Mouse (Mus musculus): ENCODE measurements at regions not wholly inside any gene's neighbourhood (a gene's known extent, or its start where the extent isn't known, plus 50 kb on each side); places are given as distances from the start of the nearest gene placed in this dataset.

- DNase-seq (ENCODE audit: low spot score): peak; percentile 48
- Histone ChIP-seq H3K27ac (ENCODE audit: low read length) (no peak overlapping the region), H3K9me3 (ENCODE audit: low read length) (no peaks in the 10 kb centered on the region), H3K4me1 (ENCODE audit: insufficient read depth, low read depth, low read length) (no peaks in the 10 kb centered on the region), H3K4me2 (replicated peaks; ENCODE audit: low read depth, low read length) (no peak overlapping the region), H3K27me3 (replicated peaks; ENCODE audit: insufficient read depth, low read length) (no peaks in the 10 kb centered on the region), H3K4me3 (ENCODE audit: low read depth, low read length) (no peak overlapping the region), H3K9ac (replicated peaks; ENCODE audit: low read depth) (no peak overlapping the region), H3K36me3 (ENCODE audit: insufficient read depth, low read length) (no peaks in the 10 kb centered on the region)
- TF ChIP-seq CTCF (IDR thresholded peaks at IDR 0.05) (no peak), EP300 (IDR thresholded peaks at IDR 0.05) (no peak)
- peak; percentile 30; the same call in 1 of the 2 replicates for ATAC-seq
- WGBS: 17% methylated on average over 6 of the region's 6 CpGs
These were observed 245.0 kb downstream of the Sox9 start for GRCm38 (mm10) chr11:113026994-113027393.

GRCm38 (mm10) chr11:113028235-113028919 is 246.4 kb downstream of the Sox9 start:
- ATAC-seq: no peak
- no peak for DNase-seq (ENCODE audit: low spot score)
- H3K27ac ChIP-seq (ENCODE audit: low read length): no peak overlapping the region
- no peaks in the 10 kb centered on the region for H3K36me3 ChIP-seq (ENCODE audit: insufficient read depth, low read length)
- WGBS: 64% methylated on average over 8 of the region's 8 CpGs
- no peaks in the 10 kb centered on the region for H3K4me1 ChIP-seq (ENCODE audit: insufficient read depth, low read depth, low read length)
- H3K27me3 ChIP-seq (replicated peaks; ENCODE audit: insufficient read depth, low read length): no peaks in the 10 kb centered on the region
- no peak overlapping the region for H3K4me3 ChIP-seq (ENCODE audit: low read depth, low read length)
- H3K4me2 ChIP-seq (replicated peaks; ENCODE audit: low read depth, low read length): no peak overlapping the region
- no peaks in the 10 kb centered on the region for H3K9me3 ChIP-seq (ENCODE audit: low read length)
- TF ChIP-seq CTCF (IDR thresholded peaks at IDR 0.05): no peak
- TF ChIP-seq EP300 (IDR thresholded peaks at IDR 0.05): no peak
- no peak overlapping the region for H3K9ac ChIP-seq (replicated peaks; ENCODE audit: low read depth)

GRCm38 (mm10) chr11:113031405-113031804 is 249.4 kb downstream of the Sox9 start:
- no peak overlapping the region for H3K27ac ChIP-seq (ENCODE audit: low read length)
- no peak for TF ChIP-seq EP300 (IDR thresholded peaks at IDR 0.05)
- no peak for TF ChIP-seq CTCF (IDR thresholded peaks at IDR 0.05)
- no peak for ATAC-seq
- 72% methylated on average over 8 of the region's 8 CpGs for WGBS
- no peak overlapping the region for H3K4me2 ChIP-seq (replicated peaks; ENCODE audit: low read depth, low read length)
- H3K4me3 ChIP-seq (ENCODE audit: low read depth, low read length): no peak overlapping the region
- H3K36me3 ChIP-seq (ENCODE audit: insufficient read depth, low read length): no peaks in the 10 kb centered on the region
- no peaks in the 10 kb centered on the region for H3K27me3 ChIP-seq (replicated peaks; ENCODE audit: insufficient read depth, low read length)
- no peak overlapping the region for H3K9ac ChIP-seq (replicated peaks; ENCODE audit: low read depth)
- no peaks in the 10 kb centered on the region for H3K4me1 ChIP-seq (ENCODE audit: insufficient read depth, low read depth, low read length)
- no peak for DNase-seq (ENCODE audit: low spot score)
- H3K9me3 ChIP-seq (ENCODE audit: low read length): no peaks in the 10 kb centered on the region

- no peak overlapping the region for H3K4me2 ChIP-seq (replicated peaks; ENCODE audit: low read depth, low read length)
- no peak overlapping the region for H3K4me3 ChIP-seq (ENCODE audit: low read depth, low read length)
- no peak for DNase-seq (ENCODE audit: low spot score)
- H3K27ac ChIP-seq (ENCODE audit: low read length): no peak overlapping the region
- H3K9ac ChIP-seq (replicated peaks; ENCODE audit: low read depth): no peak overlapping the region
- no peaks in the 10 kb centered on the region for H3K36me3 ChIP-seq (ENCODE audit: insufficient read depth, low read length)
- TF ChIP-seq EP300 (IDR thresholded peaks at IDR 0.05) (no peak), CTCF (IDR thresholded peaks at IDR 0.05) (no peak)
- 76% methylated on average over 8 of the region's 8 CpGs for WGBS
- H3K4me1 ChIP-seq (ENCODE audit: insufficient read depth, low read depth, low read length): no peaks in the 10 kb centered on the region
- ATAC-seq: no peak
- H3K9me3 ChIP-seq (ENCODE audit: low read length): no peaks in the 10 kb centered on the region
- no peaks in the 10 kb centered on the region for H3K27me3 ChIP-seq (replicated peaks; ENCODE audit: insufficient read depth, low read length)
These were observed 250.6 kb downstream of the Sox9 start for GRCm38 (mm10) chr11:113032487-113033228.

- 94% methylated on average over 13 of the region's 13 CpGs for WGBS
- no peak overlapping the region for H3K27ac ChIP-seq (ENCODE audit: low read length)
- no peaks in the 10 kb centered on the region for H3K27me3 ChIP-seq (replicated peaks; ENCODE audit: insufficient read depth, low read length)
- H3K36me3 ChIP-seq (ENCODE audit: insufficient read depth, low read length): no peaks in the 10 kb centered on the region
- H3K9ac ChIP-seq (replicated peaks; ENCODE audit: low read depth): no peak overlapping the region
- no peak for TF ChIP-seq EP300 (IDR thresholded peaks at IDR 0.05)
- TF ChIP-seq CTCF (IDR thresholded peaks at IDR 0.05): no peak
- no peak overlapping the region for H3K4me3 ChIP-seq (ENCODE audit: low read depth, low read length)
- DNase-seq (ENCODE audit: low spot score): no peak
- ATAC-seq: no peak
- H3K4me1 ChIP-seq (ENCODE audit: insufficient read depth, low read depth, low read length): no peaks in the 10 kb centered on the region
- H3K9me3 ChIP-seq (ENCODE audit: low read length): no peaks in the 10 kb centered on the region
- no peak overlapping the region for H3K4me2 ChIP-seq (replicated peaks; ENCODE audit: low read depth, low read length)
These were observed 252.9 kb downstream of the Sox9 start for GRCm38 (mm10) chr11:113034911-113035310.

GRCm38 (mm10) chr11:113037736-113038135 is 255.7 kb downstream of the Sox9 start:
- DNase-seq (ENCODE audit: low spot score): no peak
- Histone ChIP-seq H3K9me3 (ENCODE audit: low read length) (no peaks in the 10 kb centered on the region), H3K4me3 (ENCODE audit: low read depth, low read length) (no peak overlapping the region), H3K4me1 (ENCODE audit: insufficient read depth, low read depth, low read length) (no peaks in the 10 kb centered on the region), H3K27me3 (replicated peaks; ENCODE audit: insufficient read depth, low read length) (no peaks in the 10 kb centered on the region), H3K4me2 (replicated peaks; ENCODE audit: low read depth, low read length) (no peak overlapping the region), H3K36me3 (ENCODE audit: insufficient read depth, low read length) (no peaks in the 10 kb centered on the region), H3K9ac (replicated peaks; ENCODE audit: low read depth) (no peak overlapping the region), H3K27ac (ENCODE audit: low read length) (no peak overlapping the region)
- TF ChIP-seq CTCF (IDR thresholded peaks at IDR 0.05): no peak
- TF ChIP-seq EP300 (IDR thresholded peaks at IDR 0.05): no peak
- ATAC-seq: no peak
- 67% methylated on average over 4 of the region's 4 CpGs for WGBS

Data from lung, postnatal 0 days (tissue).